Mouse (Mus musculus) megakaryocyte, embryonic 14.5 days (primary cell): ENCODE measurements around the gene Eppin.

Source experiments
- FLI1 ChIP-seq: IDR thresholded peaks from 2 replicates; pipeline ENCODE4 v1.6.1; 2012; ENCODE audit warnings: low read length, inconsistent platforms, mixed read lengths
- GATA1 ChIP-seq: IDR thresholded peaks from 3 replicates; pipeline ENCODE4 v1.6.1; 2012; ENCODE audit warnings: mixed read lengths, low read length, inconsistent platforms, borderline replicate concordance

DNA sequence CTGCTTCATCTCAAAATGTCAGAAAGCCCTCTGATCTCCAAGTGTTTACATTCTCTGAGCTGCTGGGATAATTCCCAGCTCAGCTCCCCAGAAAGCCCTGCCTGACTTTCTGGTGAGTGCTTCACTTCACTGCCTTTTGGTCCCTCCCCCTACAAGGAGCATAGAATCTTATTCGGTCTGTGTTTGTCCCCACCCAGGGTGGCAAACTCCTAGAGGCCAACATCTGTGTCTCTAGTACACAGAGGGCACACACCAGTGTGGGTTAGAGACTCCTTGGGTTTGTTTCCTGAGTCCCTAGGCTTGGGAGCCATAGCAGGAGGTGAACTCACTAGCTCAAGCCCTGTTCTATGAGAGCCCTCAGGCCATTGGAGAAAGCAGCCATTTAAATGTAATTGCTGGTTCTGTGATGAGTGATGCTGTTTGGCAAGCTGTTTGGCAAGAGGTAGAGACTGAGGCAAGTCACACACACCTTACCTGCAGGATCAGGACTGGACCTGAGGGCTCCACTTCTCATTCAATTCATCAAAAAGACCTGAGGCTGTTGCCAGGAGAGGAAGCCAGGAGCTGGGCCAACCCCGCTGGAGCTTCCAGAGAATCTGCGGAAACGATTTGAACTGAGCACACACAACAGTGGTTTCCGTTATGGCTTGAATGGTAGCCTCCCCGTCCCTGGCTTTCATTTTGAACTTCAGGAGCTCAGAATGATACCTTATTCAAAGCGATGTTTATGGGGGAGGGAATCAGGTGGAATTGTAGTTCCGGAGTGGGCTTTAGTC lies 52.6 kb downstream of the Eppin start:
- TF ChIP-seq GATA1 (no peak), FLI1 (no peak)
